9 mouse cellular contexts compared by ENCODE assay signal in the genomic region with DNA sequence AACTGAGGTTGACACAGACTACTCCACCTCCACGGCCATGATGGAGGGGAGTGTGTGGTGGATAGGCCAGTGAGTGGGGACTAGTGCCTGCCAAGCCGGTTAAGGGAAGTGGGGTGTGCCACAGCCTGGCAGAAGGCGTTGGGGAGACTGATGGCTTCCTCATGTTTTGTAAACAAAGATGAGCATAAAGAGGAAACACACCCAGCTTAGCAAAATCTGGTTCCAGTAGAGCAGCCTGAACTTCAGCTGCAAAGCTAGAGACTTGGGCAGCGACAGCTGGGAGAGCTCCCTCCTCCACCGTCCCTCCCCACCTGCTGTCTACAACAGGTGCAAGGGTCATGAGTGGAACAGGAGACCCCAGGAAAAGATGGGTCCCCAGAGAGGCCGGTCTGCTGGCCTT. TPM values are rescaled to one million over a fixed set of nuclear protein-coding genes. Genes with fewer than 3 reads are reported as not detected.
DNase-seq lines count a peak whose midpoint lies in the region; ATAC-seq lines count a peak whose summit lies in the region.
"Had no signal": no experiment of that assay in that cellular context is flagged by ENCODE, and none has a peak within 500 bp of the region (broad histone marks: within the 10 kb centered on the region; RNA-seq: fewer than 3 reads in every experiment).

No protein-coding gene starts in this region.

- H3K27ac ChIP-seq in forebrain, embryonic 13.5 days: 0 out of 2 replicates have a peak overlapping the region, but pooled peaks have one; percentile 36
- H3K27ac ChIP-seq in kidney, embryonic 16.5 days (ENCODE audit: low read length): peak overlapping the region; percentile 94
- 0 out of 2 replicates have a peak overlapping the region, but pooled peaks have one; percentile 58 for H3K27ac ChIP-seq in midbrain, embryonic 16.5 days (ENCODE audit: low read length)

- no peak overlapping the region for H3K4me3 ChIP-seq in forebrain, embryonic 13.5 days
- H3K4me3 ChIP-seq in kidney, embryonic 16.5 days (ENCODE audit: low read length): no peak overlapping the region
- H3K4me3 ChIP-seq in midbrain, embryonic 16.5 days (ENCODE audit: low read depth, low read length): no peak overlapping the region
- H3K4me3 ChIP-seq: megakaryocyte, embryonic 14.5 days had no signal

- DNase-seq in kidney, adult 11 months: peak; percentile 44
- DNase-seq in kidney, adult 8-10 months: no peak
- DNase-seq in cerebellum, postnatal 4 days (ENCODE audit: low spot score in 2 of 2): no peak

- no peak for ATAC-seq in forebrain, embryonic 13.5 days
- no peak for ATAC-seq in kidney, embryonic 16.5 days (ENCODE audit: low FRiP score, low TSS enrichment)
- ATAC-seq in midbrain, embryonic 16.5 days: no peak
- no peak for ATAC-seq in activated CD4-positive, CD25-positive, alpha-beta regulatory T cell, adult 4 months
- no peak for ATAC-seq in erythroblast, adult 5-6 weeks (replicated peaks; ENCODE audit: low FRiP score, poor library complexity, severe bottlenecking)

- H3K4me2 ChIP-seq in forebrain, embryonic 13.5 days: no peak overlapping the region
- H3K4me2 ChIP-seq in kidney, embryonic 16.5 days (replicated peaks; ENCODE audit: low read depth, low read length): no peak overlapping the region
- H3K4me2 ChIP-seq in midbrain, embryonic 16.5 days (ENCODE audit: low read length): no peak overlapping the region

- no peaks in the 10 kb centered on the region for H3K9me3 ChIP-seq in forebrain, embryonic 13.5 days (replicated peaks)
- no peaks in the 10 kb centered on the region for H3K9me3 ChIP-seq in kidney, embryonic 16.5 days (ENCODE audit: low read length)
- no peaks in the 10 kb centered on the region for H3K9me3 ChIP-seq in midbrain, embryonic 16.5 days (replicated peaks; ENCODE audit: control insufficient read depth, low read length, poor library complexity, severe bottlenecking)

- WGBS in forebrain, embryonic 13.5 days: 72% methylated on average over 6 of the region's 6 CpGs
- 35% methylated on average over 6 of the region's 6 CpGs for whole genome bisulfite sequencing in kidney, embryonic 16.5 days
- 71% methylated on average over 6 of the region's 6 CpGs for WGBS in midbrain, embryonic 16.5 days

- no peaks in the 10 kb centered on the region for H3K27me3 ChIP-seq in forebrain, embryonic 13.5 days
- no peaks in the 10 kb centered on the region for H3K27me3 ChIP-seq in kidney, embryonic 16.5 days (ENCODE audit: insufficient read depth, low read length)
- no peaks in the 10 kb centered on the region for H3K27me3 ChIP-seq in midbrain, embryonic 16.5 days (ENCODE audit: control insufficient read depth, insufficient read depth, low read depth, low read length)

- H3K36me3 ChIP-seq in forebrain, embryonic 13.5 days (ENCODE audit: poor library complexity, severe bottlenecking): 0 out of 2 replicates have a peak, but pooled peaks cover 2% of the 10 kb centered on the region
- peaks cover 16% of the 10 kb centered on the region for H3K36me3 ChIP-seq in kidney, embryonic 16.5 days (ENCODE audit: insufficient read depth, low read length)
- H3K36me3 ChIP-seq in midbrain, embryonic 16.5 days (ENCODE audit: control insufficient read depth, insufficient read depth, low read length): no peaks in the 10 kb centered on the region

- no peak overlapping the region for H3K9ac ChIP-seq in forebrain, embryonic 13.5 days
- no peak overlapping the region for H3K9ac ChIP-seq in kidney, embryonic 16.5 days (replicated peaks; ENCODE audit: low read length)
- no peak overlapping the region for H3K9ac ChIP-seq in midbrain, embryonic 16.5 days (ENCODE audit: low read depth, low read length)

- peaks cover 50% of the 10 kb centered on the region for H3K4me1 ChIP-seq in forebrain, embryonic 13.5 days
- peaks cover 70% of the 10 kb centered on the region for H3K4me1 ChIP-seq in kidney, embryonic 16.5 days (ENCODE audit: insufficient read depth, low read length)
- peaks cover 20% of the 10 kb centered on the region for H3K4me1 ChIP-seq in midbrain, embryonic 16.5 days (ENCODE audit: control insufficient read depth, insufficient read depth, low read length)

RNA-seq across cellular contexts. Expression of gene Bmf, which starts 15.5 kb away (rescaled TPM):
- polyA plus RNA-seq in forebrain, embryonic 13.5 days (2015; fragmentation: Nextera tagmentation; extraction: Ambion mirVana): 1.6 and 2.8 TPM in 2 replicates
- polyA plus RNA-seq in kidney, embryonic 16.5 days (2015; fragmentation: Nextera tagmentation; extraction: Ambion mirVana): 7.6 and 9.9 TPM in 2 replicates
- 1.2 and 2.0 TPM in 2 replicates for polyA plus RNA-seq in midbrain, embryonic 16.5 days (2015; fragmentation: Nextera tagmentation; extraction: Ambion mirVana)
- polyA plus RNA-seq in activated CD4-positive, CD25-positive, alpha-beta regulatory T cell, adult 4 months (2017; shearing (Covaris generic)): under 1 TPM; 0.18 to 0.19 TPM
- 2.1 and 12.7 TPM in 2 replicates for total RNA-seq in erythroblast, adult 5-6 weeks (2015; ENCODE audit: low replicate concordance)
- 1.4 and 3.2 TPM in 2 replicates for total RNA-seq in erythroblast, adult 5-6 weeks (2017; ENCODE audit: low replicate concordance)

RNA-seq across cellular contexts. Expression of gene Srp14, which starts 54.5 kb away (rescaled TPM):
- polyA plus RNA-seq in forebrain, embryonic 13.5 days (2015; fragmentation: Nextera tagmentation; extraction: Ambion mirVana): 336 and 347 TPM in 2 replicates
- 216 and 231 TPM in 2 replicates for polyA plus RNA-seq in kidney, embryonic 16.5 days (2015; fragmentation: Nextera tagmentation; extraction: Ambion mirVana)
- 306 and 312 TPM in 2 replicates for polyA plus RNA-seq in midbrain, embryonic 16.5 days (2015; fragmentation: Nextera tagmentation; extraction: Ambion mirVana)
- polyA plus RNA-seq in activated CD4-positive, CD25-positive, alpha-beta regulatory T cell, adult 4 months (2017; shearing (Covaris generic)): 100 to 1,000 TPM; 294 to 327 TPM
- total RNA-seq in erythroblast, adult 5-6 weeks (2015; ENCODE audit: low replicate concordance): 39.8 and 109 TPM in 2 replicates
- total RNA-seq in erythroblast, adult 5-6 weeks (2017; ENCODE audit: low replicate concordance): 61.2 and 71.2 TPM in 2 replicates

Comparison
In these comparisons a context has a peak if more than half of its experiments do, and no peak if none do; other contexts are left out.
1. H3K27ac ChIP-seq: peak in every context shown above with its lines; median percentile 94 in kidney, embryonic 16.5 days; 58 in midbrain, embryonic 16.5 days; 36 in forebrain, embryonic 13.5 days.